Mouse (Mus musculus): ENCODE measurements around the gene 4930432M17Rik.

DNA sequence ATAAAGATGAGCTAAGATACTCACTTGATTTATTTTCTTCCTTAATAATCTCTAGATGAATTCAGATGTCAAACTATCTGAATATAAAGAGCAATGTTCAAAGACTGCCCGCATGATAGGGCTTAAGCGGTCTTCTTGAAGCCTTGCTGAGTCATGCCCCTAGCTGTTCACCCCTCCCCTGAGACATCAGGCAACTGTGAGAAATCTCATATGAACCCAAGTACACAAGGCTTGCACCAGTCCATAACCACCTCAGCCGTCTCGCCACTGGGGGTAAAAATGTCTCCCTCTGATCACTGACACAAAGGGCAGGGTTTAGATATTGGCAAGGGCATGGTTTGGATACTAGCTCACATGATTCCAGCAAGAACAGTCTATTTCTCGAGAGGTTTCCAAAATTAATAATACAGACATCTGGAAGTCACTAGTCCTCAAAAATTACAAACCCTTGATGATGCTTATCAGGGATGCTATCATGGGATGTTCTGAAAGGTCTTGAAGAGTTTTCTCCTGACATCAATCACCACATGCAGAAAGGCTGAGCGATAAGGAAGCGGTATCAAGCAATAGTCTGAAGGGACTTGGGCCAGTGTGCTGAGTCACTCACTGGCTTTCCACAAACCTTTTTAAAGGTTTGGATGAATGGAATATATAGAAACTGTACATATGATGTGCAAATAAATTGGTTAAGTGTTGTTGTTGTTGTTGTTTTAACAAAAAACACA, 32.8 kb downstream of the 4930432M17Rik start:
- TF ChIP-seq POLR2A (IDR thresholded peaks at IDR 0.05; ENCODE audit: low read depth, low read length), result no peak
- no peak for TF ChIP-seq CTCF (IDR thresholded peaks at IDR 0.05; ENCODE audit: extremely low read depth, insufficient read length, insufficient replicate concordance, low read depth, low read length)
